Mouse (Mus musculus): Measurements from ENCODE around the gene Arhgef12. TPM values are rescaled to one million over a fixed set of nuclear protein-coding genes. Genes with fewer than 3 reads are reported as not detected.

Arhgef12 gene
- polyA plus RNA-seq, 1 experiment: 58.9 TPM

Other genes with a start within 250 kb of the Arhgef12 start
- gene Grik4, start 162.7 kb downstream of the Arhgef12 start, polyA plus RNA-seq (2012; ENCODE audit: insufficient read depth, insufficient read length, missing spikeins): 0.21 and 0.36 TPM in 2 replicates
- gene Tmem136, start 9.3 kb upstream of the Arhgef12 start, polyA plus RNA-seq (2012; ENCODE audit: insufficient read depth, insufficient read length, missing spikeins): 1.6 and 2.5 TPM in 2 replicates
- not detected in 2 replicates for gene Pou2f3, start 103.1 kb upstream of the Arhgef12 start, polyA plus RNA-seq (2012; ENCODE audit: insufficient read depth, insufficient read length, missing spikeins)
- gene Oaf, start 132.7 kb upstream of the Arhgef12 start, polyA plus RNA-seq (2012; ENCODE audit: insufficient read depth, insufficient read length, missing spikeins): 20.8 and 29.8 TPM in 2 replicates
- gene Trim29, start 203.6 kb upstream of the Arhgef12 start, polyA plus RNA-seq (2012; ENCODE audit: insufficient read depth, insufficient read length, missing spikeins): 0.52 TPM in 1 of 2 replicates, not detected in the other